Mouse (Mus musculus) limb, embryonic 14.5 days (tissue): ENCODE measurements around the gene Wdr95. TPM values are rescaled to one million over a fixed set of nuclear protein-coding genes. Genes with fewer than 3 reads are reported as not detected.
A peak's percentile ranks its signal among the peaks of the same experiment; 100 is the strongest.

Experiments
- ATAC-seq: fragments of 200-750 bp; cut with Nextera tagmentation; 2 replicates; pipeline ENCODE4 v1.8.0; 2017; ENCODE audit warnings: low read depth, moderate number of reproducible peaks, moderate TSS enrichment; ENCODE audit not compliant: low FRiP score
- DNase-seq: peaks from one replicate; pipeline ENCODE4 v3.0.0-alpha.2; 2015; ENCODE audit warnings: low spot score
- H3K27ac ChIP-seq: fragments of 300-500 bp; sonication (generic); replicated peaks from 2 replicates; pipeline ENCODE4 v1.5.1; 2014; ENCODE audit warnings: low read depth, mild to moderate bottlenecking, low read length, moderate library complexity, mixed read lengths
- H3K27me3 ChIP-seq: fragments of 300-500 bp; sonication (generic); 2 replicates; pipeline ENCODE4 v1.6.1; 2014; ENCODE audit warnings: low read length, mixed read lengths; ENCODE audit not compliant: control insufficient read depth, insufficient read depth
- H3K36me3 ChIP-seq: fragments of 300-500 bp; sonication (generic); 2 replicates; pipeline ENCODE4 v1.6.1; 2014; ENCODE audit warnings: mild to moderate bottlenecking, low read length, moderate library complexity, mixed read lengths; ENCODE audit not compliant: control insufficient read depth, insufficient read depth
- H3K4me1 ChIP-seq: fragments of 300-500 bp; sonication (generic); 2 replicates; pipeline ENCODE4 v1.6.1; 2014; ENCODE audit warnings: antibody characterized with exemption, low read length, mixed read lengths; ENCODE audit not compliant: control insufficient read depth, insufficient read depth
- H3K4me2 ChIP-seq: fragments of 300-500 bp; sonication (generic); replicated peaks from 2 replicates; pipeline ENCODE4 v1.6.1; 2014; ENCODE audit warnings: low read depth, mild to moderate bottlenecking, low read length, moderate library complexity; ENCODE audit not compliant: severe bottlenecking
- H3K4me3 ChIP-seq: fragments of 300-500 bp; sonication (generic); replicated peaks from 2 replicates; pipeline ENCODE4 v1.5.1; 2014; ENCODE audit warnings: low read length
- H3K9ac ChIP-seq: fragments of 300-500 bp; sonication (generic); 2 replicates; pipeline ENCODE4 v1.6.1; 2014; ENCODE audit warnings: mild to moderate bottlenecking, low read depth, low read length, moderate library complexity; ENCODE audit not compliant: severe bottlenecking
- H3K9me3 ChIP-seq: fragments of 300-500 bp; sonication (generic); 2 replicates; pipeline ENCODE4 v1.6.1; 2016; ENCODE audit warnings: low read length; ENCODE audit not compliant: control insufficient read depth
- POLR2A ChIP-seq: fragments of 200-500 bp; IDR thresholded peaks from 2 replicates; pipeline ENCODE4 v1.8.0; 2012; ENCODE audit warnings: inconsistent platforms, mild to moderate bottlenecking, moderate library complexity, borderline replicate concordance; ENCODE audit not compliant: insufficient read depth, insufficient read length; ENCODE audit errors: extremely low read depth
- WGBS: fragments of 180-500 bp; shearing (Covaris S2); extraction: QIAGEN DNeasy Blood & Tissue Kit; methylation state at CpG from one replicate; pipeline ENCODE4 v1.1.7; 2014; 5-methylcytosine and 5-hydroxymethylcytosine counted together
- polyA plus RNA-seq, 2 experiments: library from polyadenylated mRNA; depleted of rRNA in 1 of 2; stranded (reverse) in 1 of 2; unstranded in 1 of 2; fragments of >200 nt; fragmentation: Nextera tagmentation in 1 of 2; extraction: Ambion mirVana in 1 of 2; gene quantifications; 2 replicates each; pipeline versions ENCODE4 v1.2.1 to v1.2.3; 2012 to 2014

The Wdr95 gene
- polyA plus RNA-seq, 2 experiments = 0.07 to 0.18 TPM

DNA sequence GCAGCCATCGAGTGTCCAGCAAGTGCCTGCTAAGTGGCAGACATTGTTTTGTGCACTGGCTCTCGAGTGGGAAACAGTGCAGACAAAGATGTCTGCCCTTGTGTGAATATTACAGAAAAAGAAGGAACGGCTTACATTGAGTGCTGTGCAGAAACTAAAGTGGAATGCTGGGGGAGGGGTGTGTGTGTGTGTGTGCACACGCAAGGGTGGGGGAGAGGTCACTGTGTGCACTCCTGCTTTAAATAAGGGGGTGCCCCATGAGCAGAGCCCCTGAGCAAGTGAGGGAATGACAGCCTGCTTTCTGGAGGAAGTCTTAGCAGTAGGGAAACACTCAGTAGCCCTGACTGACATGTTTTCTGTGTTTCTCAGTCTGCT is 121.7 kb downstream of the Wdr95 start:
- H3K4me1 ChIP-seq = 0 out of 2 replicates have a peak, but pooled peaks cover 3% of the 10 kb centered on the region
- no peaks in the 10 kb centered on the region for H3K36me3 ChIP-seq
- H3K27ac ChIP-seq = no peak overlapping the region
- H3K9ac ChIP-seq = no peak overlapping the region
- no peaks in the 10 kb centered on the region for H3K27me3 ChIP-seq
- no peak overlapping the region for H3K4me3 ChIP-seq
- no peak overlapping the region for H3K4me2 ChIP-seq
- DNase-seq (no peak), ATAC-seq (no peak)
- 64% methylated on average over 4 of the region's 4 CpGs for WGBS
- H3K9me3 ChIP-seq = no peaks in the 10 kb centered on the region
- no peak for TF ChIP-seq POLR2A

DNA sequence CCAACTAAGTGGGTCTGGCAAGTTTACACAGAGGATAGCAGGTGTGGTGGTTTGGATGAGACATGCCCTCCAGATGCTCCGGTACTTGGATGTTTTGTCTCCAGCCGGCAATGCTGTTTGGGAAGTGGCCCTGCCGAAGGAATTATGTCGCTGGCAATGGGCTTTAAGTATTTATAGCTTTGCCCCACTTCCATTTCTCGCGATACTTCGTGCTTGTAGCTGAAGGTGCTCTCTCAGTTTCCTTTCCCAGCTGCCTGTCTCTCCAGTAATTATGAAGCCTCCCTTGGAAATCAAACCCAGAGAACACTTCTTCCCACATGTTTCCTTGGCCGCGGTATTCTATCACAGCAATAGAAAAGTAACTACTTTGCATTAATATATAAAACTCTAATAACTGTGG is 127.2 kb downstream of the Wdr95 start:
- Histone ChIP-seq H3K9me3 (no peaks in the 10 kb centered on the region), H3K27ac (no peak overlapping the region), H3K36me3 (no peaks in the 10 kb centered on the region), H3K9ac (no peak overlapping the region), H3K4me3 (no peak overlapping the region), H3K4me2 (no peak overlapping the region), H3K4me1 (no peaks in the 10 kb centered on the region), H3K27me3 (no peaks in the 10 kb centered on the region)
- 77% methylated on average over 9 of the region's 9 CpGs for WGBS
- no peak for TF ChIP-seq POLR2A
- ATAC-seq (no peak), DNase-seq (no peak)

DNA sequence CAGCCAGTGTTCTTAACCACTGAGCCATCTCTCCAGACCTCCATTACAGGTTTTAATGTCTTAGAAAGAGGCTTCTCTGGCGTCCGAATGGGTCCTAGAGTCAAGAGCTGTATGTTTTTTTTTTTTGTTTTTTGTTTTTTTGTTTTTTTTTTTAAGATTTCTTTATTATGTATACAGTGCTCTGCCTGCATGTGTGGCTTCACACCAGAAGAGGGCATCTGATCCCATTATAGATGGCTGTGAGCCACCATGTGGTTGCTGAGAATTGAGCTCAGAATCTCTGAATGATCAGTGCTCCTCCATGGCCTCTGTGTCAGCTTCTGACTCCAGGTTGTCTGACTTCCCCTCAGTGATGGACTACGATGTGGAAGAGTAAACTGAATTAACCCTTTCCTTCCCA is 129.5 kb downstream of the Wdr95 start:
- no peaks in the 10 kb centered on the region for H3K9me3 ChIP-seq
- no peaks in the 10 kb centered on the region for H3K36me3 ChIP-seq
- ATAC-seq (no peak), DNase-seq (no peak)
- no peak overlapping the region for H3K4me2 ChIP-seq
- H3K27ac ChIP-seq = no peak overlapping the region
- no peak for TF ChIP-seq POLR2A
- no peak overlapping the region for H3K4me3 ChIP-seq
- no peaks in the 10 kb centered on the region for H3K4me1 ChIP-seq
- no peak overlapping the region for H3K9ac ChIP-seq
- H3K27me3 ChIP-seq = no peaks in the 10 kb centered on the region
- WGBS = 59% methylated on average over 3 of the region's 3 CpGs

DNA sequence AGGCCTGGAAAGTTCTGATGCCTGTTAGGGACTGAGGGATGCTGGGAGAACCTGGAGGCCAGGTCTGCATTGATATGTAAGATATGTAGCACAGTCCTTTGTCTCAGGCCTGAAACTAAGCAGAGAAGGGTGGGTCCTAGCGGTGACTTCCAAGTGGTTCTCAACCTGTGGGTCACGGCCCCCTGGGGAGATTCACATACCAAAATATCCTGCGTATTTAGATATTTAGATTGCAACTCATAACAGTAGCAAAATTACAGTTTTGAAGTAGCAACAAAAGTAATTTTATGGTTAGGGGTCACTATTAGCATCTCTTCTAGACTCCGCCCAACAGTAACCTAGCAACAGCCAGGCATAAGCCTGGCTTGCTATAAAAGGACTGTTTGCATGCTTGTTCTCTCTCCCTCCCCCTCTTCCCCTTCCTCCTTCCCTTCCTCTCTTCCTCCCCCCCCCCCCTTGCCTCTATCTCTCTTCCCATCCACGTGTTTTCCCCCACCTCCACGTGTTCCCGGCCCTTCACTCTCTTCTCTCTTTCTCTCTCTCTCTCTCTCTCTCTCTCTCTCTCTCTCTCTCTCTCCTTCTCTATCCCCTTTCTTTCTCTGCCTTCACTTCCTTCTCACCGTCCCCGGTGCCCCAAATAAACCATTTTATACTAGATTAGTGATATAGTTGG is 130.4 kb downstream of the Wdr95 start:
- Histone ChIP-seq H3K9me3 (no peaks in the 10 kb centered on the region), H3K9ac (no peak overlapping the region), H3K4me2 (no peak overlapping the region), H3K36me3 (no peaks in the 10 kb centered on the region), H3K4me3 (no peak overlapping the region), H3K27ac (no peak overlapping the region), H3K4me1 (no peaks in the 10 kb centered on the region), H3K27me3 (no peaks in the 10 kb centered on the region)
- TF ChIP-seq POLR2A = no peak
- WGBS = 63% methylated on average over 9 of the region's 9 CpGs
- ATAC-seq = no peak
- no peak for DNase-seq

DNA sequence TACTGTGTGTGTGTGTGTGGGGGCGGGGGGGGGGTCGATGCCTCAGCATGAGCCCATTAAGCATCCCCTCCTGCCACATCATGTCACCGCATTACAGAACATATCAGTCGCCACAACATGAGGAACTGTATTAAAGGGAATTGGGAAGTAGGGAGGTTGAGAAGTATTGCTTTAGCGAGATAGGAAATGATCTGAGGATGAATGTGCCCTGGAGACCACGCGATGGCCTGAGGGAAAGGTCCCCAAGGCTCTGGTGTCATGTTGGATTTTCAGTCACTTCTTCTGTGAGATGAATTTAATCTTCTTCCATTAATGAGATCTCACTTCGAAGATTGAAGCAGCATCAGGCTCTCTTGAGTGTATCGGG is 130.9 kb downstream of the Wdr95 start:
- Histone ChIP-seq H3K4me1 (no peaks in the 10 kb centered on the region), H3K27me3 (no peaks in the 10 kb centered on the region), H3K9me3 (no peaks in the 10 kb centered on the region), H3K36me3 (no peaks in the 10 kb centered on the region), H3K27ac (no peak overlapping the region), H3K9ac (no peak overlapping the region), H3K4me2 (no peak overlapping the region), H3K4me3 (no peak overlapping the region)
- ATAC-seq = no peak
- no peak for TF ChIP-seq POLR2A
- 65% methylated on average over 9 of the region's 9 CpGs for WGBS
- DNase-seq = no peak

DNA sequence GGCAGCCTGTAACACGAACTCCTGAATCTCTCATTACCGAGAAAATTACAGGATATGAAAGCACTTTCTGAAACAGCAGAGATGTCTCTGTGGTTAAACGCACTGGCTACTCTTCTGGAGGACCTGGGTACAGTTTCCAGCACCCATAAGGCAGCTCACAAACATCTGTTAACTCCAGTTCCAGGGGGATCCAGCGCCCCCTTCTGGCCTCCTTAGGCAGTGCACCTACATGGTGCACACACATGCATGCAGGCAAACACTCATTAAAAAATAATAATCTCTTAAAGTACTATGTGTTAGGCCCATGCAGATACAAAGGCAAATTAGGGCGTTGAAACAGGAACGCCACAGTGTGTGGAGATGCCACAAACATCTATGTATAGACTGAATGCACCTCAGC is 132.9 kb downstream of the Wdr95 start:
- no peaks in the 10 kb centered on the region for H3K9me3 ChIP-seq
- no peak overlapping the region for H3K4me2 ChIP-seq
- ATAC-seq (no peak), DNase-seq (peak; percentile 1)
- 87% methylated on average over 6 of the region's 6 CpGs for WGBS
- H3K9ac ChIP-seq = no peak overlapping the region
- no peaks in the 10 kb centered on the region for H3K27me3 ChIP-seq
- no peaks in the 10 kb centered on the region for H3K4me1 ChIP-seq
- no peak for TF ChIP-seq POLR2A
- H3K4me3 ChIP-seq = no peak overlapping the region
- H3K27ac ChIP-seq = no peak overlapping the region
- no peaks in the 10 kb centered on the region for H3K36me3 ChIP-seq

Other genes starting within 250 kb of the Wdr95 start
- 3.5 and 3.8 TPM in 2 replicates for gene Medag, start 116.9 kb upstream of the Wdr95 start, polyA plus RNA-seq (2012; rRNA removed)
- 2.6 and 3.1 TPM in 2 replicates for gene Medag, start 116.9 kb upstream of the Wdr95 start, polyA plus RNA-seq (2014; fragmentation: Nextera tagmentation; extraction: Ambion mirVana)
- gene Tex26, start 89.0 kb upstream of the Wdr95 start, polyA plus RNA-seq (2012; rRNA removed) = 0.20 and 0.50 TPM in 2 replicates
- gene Tex26, start 89.0 kb upstream of the Wdr95 start, polyA plus RNA-seq (2014; fragmentation: Nextera tagmentation; extraction: Ambion mirVana) = 0.36 and 0.44 TPM in 2 replicates
- gene Hsph1, start 107.7 kb downstream of the Wdr95 start, polyA plus RNA-seq (2012; rRNA removed) = 34.2 and 63.4 TPM in 2 replicates
- gene Hsph1, start 107.7 kb downstream of the Wdr95 start, polyA plus RNA-seq (2014; fragmentation: Nextera tagmentation; extraction: Ambion mirVana) = 46.9 and 50.9 TPM in 2 replicates
- gene B3glct, start 149.6 kb downstream of the Wdr95 start, polyA plus RNA-seq (2012; rRNA removed) = 20.0 and 20.4 TPM in 2 replicates
- 15.4 and 16.4 TPM in 2 replicates for gene B3glct, start 149.6 kb downstream of the Wdr95 start, polyA plus RNA-seq (2014; fragmentation: Nextera tagmentation; extraction: Ambion mirVana)